Mouse (Mus musculus): Measurements from ENCODE around the gene Plin3. TPM values are rescaled to one million over a fixed set of nuclear protein-coding genes. Genes with fewer than 3 reads are reported as not detected.

The Plin3 gene
- polyA plus RNA-seq, 1 experiment from 2014 or later, result 56.6 TPM

DNA sequence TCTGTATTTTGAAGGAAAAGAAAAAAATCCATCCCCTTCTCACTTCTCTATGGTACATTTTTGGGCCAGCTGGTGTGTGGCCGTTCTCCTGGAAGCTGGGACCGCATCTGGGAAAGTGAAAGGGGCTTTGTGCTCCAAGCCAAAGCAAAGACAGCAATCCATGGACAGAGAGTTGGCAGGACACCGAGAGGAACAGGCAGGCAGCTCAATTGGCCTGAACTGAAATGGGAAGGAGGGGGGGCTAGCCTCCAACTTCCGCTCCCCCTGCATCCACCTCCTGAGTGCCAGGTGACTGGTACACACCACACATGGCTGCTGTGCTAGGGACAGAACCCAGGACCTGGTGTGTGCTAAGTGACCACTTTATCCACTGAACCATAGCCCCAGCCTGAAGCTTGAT, 9.9 kb downstream of the Plin3 start:
- WGBS, result 73% methylated on average over 4 of the region's 4 CpGs

DNA sequence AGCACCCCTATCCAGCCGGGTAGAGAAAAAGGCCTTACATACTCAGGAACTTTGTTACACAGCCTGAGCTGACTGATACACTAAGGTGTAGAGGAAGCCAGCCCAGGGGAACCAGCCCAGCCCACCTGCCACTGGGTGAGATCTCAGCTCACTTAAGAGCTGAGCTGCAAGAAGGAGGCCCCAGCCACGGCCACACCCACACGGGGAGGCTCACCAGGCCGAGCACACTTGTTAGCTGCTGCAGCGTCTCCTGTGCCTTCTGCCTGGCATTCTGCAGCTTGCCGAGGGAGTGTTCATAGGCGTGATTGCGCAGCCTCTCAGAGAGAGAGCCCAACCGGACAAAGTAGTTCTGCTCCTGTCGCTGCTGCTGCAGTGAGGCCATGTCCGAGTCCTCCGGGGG, 11.5 kb downstream of the Plin3 start:
- no peak overlapping the region for H3K4me3 ChIP-seq
- 91% methylated on average over 12 of the region's 12 CpGs for WGBS
- no peaks in the 10 kb centered on the region for H3K9me3 ChIP-seq
- H3K4me1 ChIP-seq, result peaks cover 12% of the 10 kb centered on the region; the same call in 1 of the 2 replicates
- H3K9ac ChIP-seq, result no peak overlapping the region
- H3K4me2 ChIP-seq (replicated peaks), result no peak overlapping the region
- no peaks in the 10 kb centered on the region for H3K27me3 ChIP-seq
- peaks cover 56% of the 10 kb centered on the region for H3K36me3 ChIP-seq
- ATAC-seq (ENCODE audit: insufficient number of reproducible peaks, insufficient read depth, low FRiP score, low TSS enrichment), result no peak
- no peak overlapping the region for H3K27ac ChIP-seq

More for the DNA sequence above, 9.9 kb downstream of the Plin3 start:
- H3K4me2 ChIP-seq (replicated peaks), result no peak overlapping the region
- no peak overlapping the region for H3K9ac ChIP-seq
- no peak for ATAC-seq (ENCODE audit: insufficient number of reproducible peaks, insufficient read depth, low FRiP score, low TSS enrichment)
- H3K9me3 ChIP-seq, result no peaks in the 10 kb centered on the region
- H3K4me1 ChIP-seq, result peaks cover 7% of the 10 kb centered on the region
- H3K27me3 ChIP-seq, result no peaks in the 10 kb centered on the region
- no peak overlapping the region for H3K4me3 ChIP-seq
- H3K27ac ChIP-seq, result no peak overlapping the region
- H3K36me3 ChIP-seq, result peaks cover 63% of the 10 kb centered on the region

GRCm38 (mm10) chr17:56279481-56280155, 13.1 kb downstream of the Plin3 start:
- WGBS, result 88% methylated on average over 12 of the region's 12 CpGs
- H3K4me2 ChIP-seq (replicated peaks), result no peak overlapping the region
- H3K4me3 ChIP-seq, result no peak overlapping the region
- H3K36me3 ChIP-seq, result peaks cover 40% of the 10 kb centered on the region
- H3K9ac ChIP-seq, result no peak overlapping the region
- H3K9me3 ChIP-seq, result no peaks in the 10 kb centered on the region
- no peak overlapping the region for H3K27ac ChIP-seq
- H3K27me3 ChIP-seq, result no peaks in the 10 kb centered on the region
- ATAC-seq (ENCODE audit: insufficient number of reproducible peaks, insufficient read depth, low FRiP score, low TSS enrichment), result no peak
- peaks cover 12% of the 10 kb centered on the region; the same call in 1 of the 2 replicates for H3K4me1 ChIP-seq

GRCm38 (mm10) chr17:56278340-56278739, 14.3 kb downstream of the Plin3 start:
- H3K9ac ChIP-seq, result no peak overlapping the region
- no peak for ATAC-seq (ENCODE audit: insufficient number of reproducible peaks, insufficient read depth, low FRiP score, low TSS enrichment)
- H3K4me3 ChIP-seq, result no peak overlapping the region
- H3K27me3 ChIP-seq, result no peaks in the 10 kb centered on the region
- no peak overlapping the region for H3K27ac ChIP-seq
- 95% methylated on average over 5 of the region's 5 CpGs for WGBS
- no peaks in the 10 kb centered on the region for H3K9me3 ChIP-seq
- no peak overlapping the region for H3K4me2 ChIP-seq (replicated peaks)
- H3K36me3 ChIP-seq, result peaks cover 33% of the 10 kb centered on the region
- peaks cover 12% of the 10 kb centered on the region; the same call in 1 of the 2 replicates for H3K4me1 ChIP-seq

DNA sequence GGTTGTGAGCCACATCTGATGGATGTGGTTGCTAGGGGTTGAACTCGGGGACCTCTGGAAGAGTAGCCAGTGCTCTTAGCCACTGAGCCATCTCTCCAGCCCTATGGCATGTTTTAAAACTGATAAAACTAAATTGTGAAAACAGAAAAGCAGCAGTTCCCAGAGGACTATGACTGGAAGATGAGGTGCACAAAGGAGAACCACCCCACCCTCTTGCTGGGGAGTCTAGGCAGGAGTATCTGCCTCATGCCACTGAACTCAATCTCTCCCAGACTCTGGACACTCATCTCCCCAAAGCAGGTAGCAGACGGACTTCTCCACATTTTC, 15.1 kb downstream of the Plin3 start:
- Histone ChIP-seq H3K4me1 (peaks cover 12% of the 10 kb centered on the region; the same call in 1 of the 2 replicates), H3K4me2 (replicated peaks) (peak overlapping the region; percentile 64), H3K9ac (no peak overlapping the region), H3K36me3 (peaks cover 27% of the 10 kb centered on the region), H3K27me3 (no peaks in the 10 kb centered on the region), H3K9me3 (no peaks in the 10 kb centered on the region), H3K27ac (peak overlapping the region; percentile 82), H3K4me3 (peak overlapping the region; percentile 45; the same call in 1 of the 2 replicates)
- no peak for ATAC-seq (ENCODE audit: insufficient number of reproducible peaks, insufficient read depth, low FRiP score, low TSS enrichment)
- WGBS, result 54% methylated on average over 2 of the region's 2 CpGs

DNA sequence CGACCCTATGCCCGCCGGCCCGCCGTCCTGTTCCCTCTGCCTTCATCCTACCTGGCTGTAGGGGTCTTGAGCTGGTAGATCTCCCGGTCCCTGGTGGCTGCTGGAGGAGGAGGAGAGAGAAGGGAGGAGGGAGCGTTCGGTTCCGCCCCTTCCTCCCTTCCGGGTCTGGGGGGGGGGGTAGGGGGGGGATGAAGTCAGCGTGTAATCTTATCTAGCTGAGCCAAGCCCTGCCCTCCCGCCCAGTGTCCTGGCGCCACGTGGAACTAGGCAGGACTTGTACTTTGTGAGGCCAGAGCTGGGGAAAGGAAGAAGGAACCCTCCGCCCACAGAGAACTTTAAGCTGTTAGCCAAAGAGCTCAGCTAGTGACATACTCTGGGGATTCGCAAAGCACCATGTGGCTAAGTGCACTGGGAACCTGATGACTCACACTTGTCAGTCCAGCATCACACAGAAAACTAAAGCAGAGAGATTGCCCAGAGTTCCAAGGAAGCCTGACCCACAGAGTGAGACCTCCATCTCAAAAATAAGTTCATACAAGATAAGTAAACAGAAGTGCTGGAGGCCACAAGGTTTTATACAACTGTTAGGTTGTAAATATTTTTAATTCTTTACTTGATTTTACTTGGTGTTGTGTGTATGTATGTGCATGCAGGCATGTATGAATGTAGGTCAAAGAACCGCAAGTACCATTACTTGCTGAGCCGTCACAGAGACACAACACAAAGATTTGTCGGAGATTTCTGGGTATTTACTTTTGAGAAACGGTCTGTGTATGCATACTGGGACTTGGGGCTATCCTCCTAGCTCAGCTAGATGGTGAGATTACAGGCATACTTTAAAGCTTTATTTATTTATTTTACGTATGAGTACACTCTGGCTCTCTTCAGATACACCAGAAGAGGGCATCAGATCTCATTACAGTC, 15.8 kb downstream of the Plin3 start, which contains the start of gene Ticam1:
Gene Ticam1 (minus strand): TSS at position 144 of the 924 bp plus-strand sequence.
- 8% methylated on average over 18 of the region's 21 CpGs for WGBS
- peak within 1 kb of the TSS; percentile 64 for H3K4me2 ChIP-seq (replicated peaks)
- H3K36me3 ChIP-seq, result peaks cover 26% of the 10 kb centered on the region
- H3K4me3 ChIP-seq, result peak within 1 kb of the TSS; percentile 45
- H3K4me1 ChIP-seq, result peaks cover 12% of the 10 kb centered on the region; the same call in 1 of the 2 replicates
- H3K9ac ChIP-seq, result peak within 1 kb of the TSS; percentile 56
- peak within 1 kb of the TSS; percentile 82 for H3K27ac ChIP-seq
- H3K9me3 ChIP-seq, result no peaks in the 10 kb centered on the region
- H3K27me3 ChIP-seq, result no peaks in the 10 kb centered on the region
- ATAC-seq (ENCODE audit: insufficient number of reproducible peaks, insufficient read depth, low FRiP score, low TSS enrichment), result peak; percentile 90

DNA sequence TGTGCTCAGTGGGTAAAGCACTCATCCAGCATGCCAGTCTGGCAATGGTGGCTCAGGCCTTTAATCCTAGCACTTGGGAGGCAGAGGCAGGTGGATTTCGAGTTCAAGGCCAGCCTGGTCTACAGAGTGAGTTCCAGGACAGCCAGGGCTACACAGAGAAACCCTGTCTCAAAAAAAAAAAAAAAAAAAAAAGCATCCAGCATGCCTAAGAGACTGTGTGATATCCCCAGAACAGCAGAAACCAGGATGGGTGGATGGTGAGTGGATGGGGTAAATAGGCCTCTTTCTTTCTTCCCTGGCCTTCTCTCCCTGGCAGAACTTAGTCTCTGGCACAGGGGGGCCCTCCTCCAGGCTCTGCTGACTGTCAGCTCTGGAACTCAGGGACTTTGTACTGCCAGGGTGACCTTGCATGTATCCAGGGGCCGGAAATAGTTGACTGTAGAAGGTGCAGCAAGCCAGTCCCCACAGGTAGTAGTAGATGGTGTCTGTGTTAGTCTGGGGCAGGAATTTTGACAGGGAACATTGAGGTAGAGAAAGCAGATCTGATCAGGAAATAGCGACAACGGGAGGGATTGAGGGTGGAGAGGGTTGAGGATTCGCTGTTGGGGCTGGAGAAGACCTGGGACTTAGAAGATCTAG, 16.7 kb downstream of the Plin3 start:
- Histone ChIP-seq H3K27ac (peak overlapping the region; percentile 82), H3K9me3 (no peaks in the 10 kb centered on the region), H3K4me2 (replicated peaks) (peak overlapping the region; percentile 64), H3K4me1 (peaks cover 12% of the 10 kb centered on the region; the same call in 1 of the 2 replicates), H3K36me3 (peaks cover 25% of the 10 kb centered on the region), H3K27me3 (no peaks in the 10 kb centered on the region), H3K4me3 (peak overlapping the region; percentile 45), H3K9ac (peak overlapping the region; percentile 56)
- no peak for ATAC-seq (ENCODE audit: insufficient number of reproducible peaks, insufficient read depth, low FRiP score, low TSS enrichment)
- WGBS, result 28% methylated on average over 5 of the region's 5 CpGs

GRCm38 (mm10) chr17:56273986-56274385, 18.7 kb downstream of the Plin3 start:
- H3K4me3 ChIP-seq, result no peak overlapping the region
- no peak for ATAC-seq (ENCODE audit: insufficient number of reproducible peaks, insufficient read depth, low FRiP score, low TSS enrichment)
- no peak overlapping the region for H3K9ac ChIP-seq
- H3K27me3 ChIP-seq, result no peaks in the 10 kb centered on the region
- WGBS, result 79% methylated on average over 5 of the region's 5 CpGs
- H3K4me1 ChIP-seq, result peaks cover 7% of the 10 kb centered on the region; the same call in 1 of the 2 replicates
- H3K36me3 ChIP-seq, result peaks cover 20% of the 10 kb centered on the region
- no peak overlapping the region for H3K4me2 ChIP-seq (replicated peaks)
- H3K9me3 ChIP-seq, result no peaks in the 10 kb centered on the region
- no peak overlapping the region for H3K27ac ChIP-seq

- H3K4me1 ChIP-seq, result peaks cover 7% of the 10 kb centered on the region; the same call in 1 of the 2 replicates
- H3K27ac ChIP-seq, result no peak overlapping the region
Measured at GRCm38 (mm10) chr17:56273482-56273881, 19.2 kb downstream of the Plin3 start.

DNA sequence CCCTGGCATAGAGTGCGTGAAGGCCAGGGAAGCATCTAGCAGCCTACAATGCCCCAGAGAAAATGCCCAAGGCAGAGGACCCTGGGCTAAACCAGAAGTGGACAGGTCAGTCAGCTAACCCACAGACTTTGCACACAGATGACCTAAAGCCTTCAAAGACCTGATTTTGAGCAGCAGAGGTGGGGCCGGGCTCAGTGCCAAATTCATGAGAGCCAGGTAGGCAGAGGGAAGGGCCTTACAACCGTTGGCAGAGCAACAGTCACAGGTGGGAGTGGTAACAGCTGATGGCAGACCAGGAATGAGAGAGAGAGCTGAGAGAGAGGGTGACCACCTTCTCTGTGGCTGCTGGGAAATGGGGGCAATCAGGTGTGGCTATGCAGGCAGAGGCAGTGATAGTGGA, 20.0 kb downstream of the Plin3 start:
- no peak overlapping the region for H3K4me2 ChIP-seq (replicated peaks)
- H3K4me3 ChIP-seq, result no peak overlapping the region
- H3K4me1 ChIP-seq, result peaks cover 7% of the 10 kb centered on the region; the same call in 1 of the 2 replicates
- H3K27me3 ChIP-seq, result no peaks in the 10 kb centered on the region
- H3K27ac ChIP-seq, result no peak overlapping the region
- peaks cover 16% of the 10 kb centered on the region for H3K36me3 ChIP-seq
- no peak overlapping the region; the same call in 1 of the 2 replicates for H3K9ac ChIP-seq
- no peaks in the 10 kb centered on the region for H3K9me3 ChIP-seq
- 75% methylated on average over 3 of the region's 3 CpGs for WGBS
- ATAC-seq (ENCODE audit: insufficient number of reproducible peaks, insufficient read depth, low FRiP score, low TSS enrichment), result no peak

More at GRCm38 (mm10) chr17:56273482-56273881, 19.2 kb downstream of the Plin3 start:
- Histone ChIP-seq H3K9me3 (no peaks in the 10 kb centered on the region), H3K4me3 (no peak overlapping the region), H3K36me3 (peaks cover 17% of the 10 kb centered on the region), H3K9ac (no peak overlapping the region; the same call in 1 of the 2 replicates), H3K27me3 (no peaks in the 10 kb centered on the region), H3K4me2 (replicated peaks) (no peak overlapping the region)
- WGBS, result 78% methylated on average over 7 of the region's 7 CpGs
- ATAC-seq (ENCODE audit: insufficient number of reproducible peaks, insufficient read depth, low FRiP score, low TSS enrichment), result no peak

DNA sequence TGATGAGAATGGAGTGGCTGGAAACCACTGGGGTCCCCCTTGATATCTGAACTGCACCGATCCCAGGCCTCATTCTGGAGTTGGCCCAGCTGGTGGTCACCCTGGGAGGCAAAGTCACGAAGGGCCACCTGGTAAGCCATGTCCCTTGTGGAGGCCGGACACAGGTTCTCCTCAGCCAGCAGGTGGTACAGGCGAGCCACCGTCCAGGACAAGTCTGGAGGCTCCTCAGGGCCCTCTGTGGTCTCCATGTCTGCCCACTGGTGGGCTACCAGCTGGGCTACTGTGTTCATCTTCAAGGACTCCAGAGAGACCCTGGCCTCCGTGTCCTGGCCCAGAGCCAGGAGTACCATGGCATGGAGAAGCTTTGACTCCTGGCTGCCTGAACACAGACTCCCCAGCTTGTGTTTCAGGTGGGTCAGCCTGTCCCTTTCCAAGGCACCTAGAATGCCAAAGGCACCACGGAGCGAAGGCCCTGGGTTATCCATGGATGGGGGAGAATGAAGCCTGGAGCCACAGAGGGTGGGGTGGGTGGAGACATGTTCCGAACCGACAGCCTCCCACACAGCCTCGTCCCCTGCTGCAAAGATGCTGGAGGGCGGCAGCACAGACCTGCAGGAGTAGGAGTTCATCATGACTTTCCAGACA, 20.9 kb downstream of the Plin3 start:
- 81% methylated on average over 12 of the region's 12 CpGs for WGBS
- H3K4me1 ChIP-seq, result no peaks in the 10 kb centered on the region
- peaks cover 16% of the 10 kb centered on the region for H3K36me3 ChIP-seq
- ATAC-seq (ENCODE audit: insufficient number of reproducible peaks, insufficient read depth, low FRiP score, low TSS enrichment), result no peak
- no peak overlapping the region for H3K27ac ChIP-seq
- H3K4me3 ChIP-seq, result no peak overlapping the region
- H3K9ac ChIP-seq, result no peak overlapping the region
- H3K4me2 ChIP-seq (replicated peaks), result no peak overlapping the region
- H3K27me3 ChIP-seq, result no peaks in the 10 kb centered on the region
- no peaks in the 10 kb centered on the region for H3K9me3 ChIP-seq
